Mouse (Mus musculus): ENCODE data around the gene Acly. TPM values are rescaled to one million over a fixed set of nuclear protein-coding genes. Genes with fewer than 3 reads are reported as not detected.

The Acly gene
- polyA plus RNA-seq, 1 experiment from 2014 or later: 64.4 TPM

DNA sequence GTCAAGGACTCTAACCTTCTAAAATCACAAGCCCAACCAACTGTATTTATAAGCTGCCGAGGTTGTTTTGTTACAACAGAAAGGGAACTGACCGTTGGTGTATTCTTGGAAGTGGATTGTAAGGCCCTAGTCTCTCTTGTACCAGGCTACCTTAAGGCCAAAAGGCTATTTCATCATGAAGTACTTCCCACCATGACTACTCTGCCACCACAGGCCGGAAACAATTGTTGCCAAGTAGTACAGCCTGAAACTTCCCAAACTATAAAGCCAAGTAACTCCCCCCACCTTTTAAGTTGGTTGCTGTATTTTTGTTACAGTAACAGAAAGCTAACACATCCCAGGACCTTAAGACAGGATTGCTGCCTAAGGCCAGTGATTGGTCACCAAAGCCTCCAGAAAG is 101.0 kb downstream of the Acly start:
- H3K4me2 ChIP-seq (ENCODE audit: low read depth, low read length): no peak overlapping the region
- no peak overlapping the region for H3K4me3 ChIP-seq (ENCODE audit: low read length)
- H3K9me3 ChIP-seq (replicated peaks; ENCODE audit: control insufficient read depth, low read length): no peaks in the 10 kb centered on the region
- no peak overlapping the region for H3K27ac ChIP-seq (ENCODE audit: low read length)
- H3K9ac ChIP-seq (ENCODE audit: low read length): no peak overlapping the region
- WGBS: 77% methylated on average over 3 of the region's 3 CpGs
- H3K4me1 ChIP-seq (ENCODE audit: control insufficient read depth, insufficient read depth, low read length): peaks cover 28% of the 10 kb centered on the region
- no peak for ATAC-seq (replicated peaks; ENCODE audit: extremely low read depth, insufficient read depth, low FRiP score)
- peaks cover 19% of the 10 kb centered on the region for H3K36me3 ChIP-seq (ENCODE audit: control insufficient read depth, insufficient read depth)
- H3K27me3 ChIP-seq (ENCODE audit: control insufficient read depth, insufficient read depth, low read length): no peaks in the 10 kb centered on the region

Small RNA genes within 50 kb of the gene (microRNA-seq; reads per million reads assigned to microRNA genes)
- gene Gm27374: not detected
- not detected for gene Mir7116

Other genes with a start within 250 kb of the Acly start
- 1,600 and 1,609 TPM in 2 replicates for gene Eif1, start 208.1 kb downstream of the Acly start, polyA plus RNA-seq (2015; fragmentation: Nextera tagmentation; extraction: Ambion mirVana)
- gene Gast, start 193.6 kb downstream of the Acly start, polyA plus RNA-seq (2015; fragmentation: Nextera tagmentation; extraction: Ambion mirVana): not detected in 2 replicates
- 5.6 and 5.8 TPM in 2 replicates for gene Hap1, start 171.9 kb downstream of the Acly start, polyA plus RNA-seq (2015; fragmentation: Nextera tagmentation; extraction: Ambion mirVana)
- 140 and 155 TPM in 2 replicates for gene Jup, start 130.2 kb downstream of the Acly start, polyA plus RNA-seq (2015; fragmentation: Nextera tagmentation; extraction: Ambion mirVana)
- gene P3h4, start 113.2 kb downstream of the Acly start, polyA plus RNA-seq (2015; fragmentation: Nextera tagmentation; extraction: Ambion mirVana): 50.8 and 52.6 TPM in 2 replicates
- 89.4 and 98.0 TPM in 2 replicates for gene Fkbp10, start 112.3 kb downstream of the Acly start, polyA plus RNA-seq (2015; fragmentation: Nextera tagmentation; extraction: Ambion mirVana)
- gene Nt5c3b, start 86.2 kb downstream of the Acly start, polyA plus RNA-seq (2015; fragmentation: Nextera tagmentation; extraction: Ambion mirVana): 107 and 110 TPM in 2 replicates
- gene Klhl10, start 86.1 kb downstream of the Acly start, polyA plus RNA-seq (2015; fragmentation: Nextera tagmentation; extraction: Ambion mirVana): 0.29 and 0.47 TPM in 2 replicates
- gene Klhl11, start 55.3 kb downstream of the Acly start, polyA plus RNA-seq (2015; fragmentation: Nextera tagmentation; extraction: Ambion mirVana): 8.7 and 9.5 TPM in 2 replicates
- gene Ttc25, start 17.6 kb upstream of the Acly start, polyA plus RNA-seq (2015; fragmentation: Nextera tagmentation; extraction: Ambion mirVana): 0.85 and 0.94 TPM in 2 replicates
- gene Cnp, start 46.9 kb upstream of the Acly start, polyA plus RNA-seq (2015; fragmentation: Nextera tagmentation; extraction: Ambion mirVana): 24.8 and 32.1 TPM in 2 replicates
- 78.8 and 81.5 TPM in 2 replicates for gene Nkiras2, start 91.2 kb upstream of the Acly start, polyA plus RNA-seq (2015; fragmentation: Nextera tagmentation; extraction: Ambion mirVana)
- 219 and 228 TPM in 2 replicates for gene Dnajc7, start 92.2 kb upstream of the Acly start, polyA plus RNA-seq (2015; fragmentation: Nextera tagmentation; extraction: Ambion mirVana)
- 0.26 and 0.60 TPM in 2 replicates for gene Zfp385c, start 164.5 kb upstream of the Acly start, polyA plus RNA-seq (2015; fragmentation: Nextera tagmentation; extraction: Ambion mirVana)
- 1.5 and 2.6 TPM in 2 replicates for gene Dhx58, start 176.3 kb upstream of the Acly start, polyA plus RNA-seq (2015; fragmentation: Nextera tagmentation; extraction: Ambion mirVana)
- 30.5 and 31.7 TPM in 2 replicates for gene Kat2a, start 184.5 kb upstream of the Acly start, polyA plus RNA-seq (2015; fragmentation: Nextera tagmentation; extraction: Ambion mirVana)
- gene Hspb9, start 185.8 kb upstream of the Acly start, polyA plus RNA-seq (2015; fragmentation: Nextera tagmentation; extraction: Ambion mirVana): 0.24 TPM in 1 of 2 replicates, not detected in the other
- gene Rab5c, start 210.2 kb upstream of the Acly start, polyA plus RNA-seq (2015; fragmentation: Nextera tagmentation; extraction: Ambion mirVana): 17.9 and 19.9 TPM in 2 replicates
- not detected in 2 replicates for gene Kcnh4, start 231.9 kb upstream of the Acly start, polyA plus RNA-seq (2015; fragmentation: Nextera tagmentation; extraction: Ambion mirVana)
- not detected in 2 replicates for gene Hcrt, start 234.9 kb upstream of the Acly start, polyA plus RNA-seq (2015; fragmentation: Nextera tagmentation; extraction: Ambion mirVana)
- gene Ghdc, start 243.0 kb upstream of the Acly start, polyA plus RNA-seq (2015; fragmentation: Nextera tagmentation; extraction: Ambion mirVana): 7.1 and 7.7 TPM in 2 replicates

Data from heart, embryonic 16.5 days (tissue).